Mouse (Mus musculus) neural tube, embryonic 10.5 days (tissue): ENCODE data around the gene Erf.

Experiments
- DNase-seq: peaks from one replicate; pipeline ENCODE4 v3.0.0-alpha.2; 2017; ENCODE audit warnings: low spot score; ENCODE audit errors: extremely low spot score

Gene Erf

DNA sequence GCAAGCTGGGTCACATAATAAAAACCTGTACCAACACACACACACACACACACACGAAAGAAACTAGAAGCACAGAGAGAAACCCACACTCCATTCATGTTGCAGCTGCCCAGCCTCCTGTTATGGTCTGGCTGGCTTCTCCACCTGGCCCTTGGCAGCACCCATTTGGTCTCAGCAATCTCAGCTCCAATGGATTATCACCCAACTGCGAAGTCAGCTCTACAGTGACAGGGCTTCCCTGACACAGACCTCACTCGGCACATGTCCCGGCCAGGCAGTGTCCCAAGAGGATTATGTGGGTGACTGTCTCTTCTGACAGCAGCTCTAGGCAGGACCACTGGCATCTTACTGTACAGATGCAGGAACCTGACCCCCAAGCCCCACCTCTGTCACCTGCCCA, 40.1 kb downstream of the Erf start:
- no peak for DNase-seq

DNA sequence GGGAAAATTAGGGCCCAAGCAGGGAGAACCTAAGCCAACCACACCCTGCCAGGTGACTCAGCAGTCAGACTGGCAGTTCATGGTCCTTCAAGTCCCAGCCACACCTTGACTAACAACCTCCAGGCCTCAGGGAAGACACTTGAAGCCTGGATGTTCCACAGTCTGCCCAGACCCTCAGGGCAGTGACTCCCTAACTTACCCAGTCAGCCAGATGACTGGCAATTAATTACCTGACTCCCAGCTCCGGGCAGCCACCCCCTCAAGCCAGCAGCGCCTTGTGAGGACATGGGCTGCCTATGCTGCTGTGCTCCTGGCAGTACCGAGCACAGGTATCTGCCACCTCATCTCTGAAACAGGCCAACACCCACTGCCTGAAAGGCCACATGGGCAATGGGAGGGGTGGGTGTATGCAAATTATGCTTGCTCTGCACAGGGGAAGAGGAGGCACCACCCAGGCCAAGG, 41.4 kb downstream of the Erf start:
- DNase-seq, result no peak

DNA sequence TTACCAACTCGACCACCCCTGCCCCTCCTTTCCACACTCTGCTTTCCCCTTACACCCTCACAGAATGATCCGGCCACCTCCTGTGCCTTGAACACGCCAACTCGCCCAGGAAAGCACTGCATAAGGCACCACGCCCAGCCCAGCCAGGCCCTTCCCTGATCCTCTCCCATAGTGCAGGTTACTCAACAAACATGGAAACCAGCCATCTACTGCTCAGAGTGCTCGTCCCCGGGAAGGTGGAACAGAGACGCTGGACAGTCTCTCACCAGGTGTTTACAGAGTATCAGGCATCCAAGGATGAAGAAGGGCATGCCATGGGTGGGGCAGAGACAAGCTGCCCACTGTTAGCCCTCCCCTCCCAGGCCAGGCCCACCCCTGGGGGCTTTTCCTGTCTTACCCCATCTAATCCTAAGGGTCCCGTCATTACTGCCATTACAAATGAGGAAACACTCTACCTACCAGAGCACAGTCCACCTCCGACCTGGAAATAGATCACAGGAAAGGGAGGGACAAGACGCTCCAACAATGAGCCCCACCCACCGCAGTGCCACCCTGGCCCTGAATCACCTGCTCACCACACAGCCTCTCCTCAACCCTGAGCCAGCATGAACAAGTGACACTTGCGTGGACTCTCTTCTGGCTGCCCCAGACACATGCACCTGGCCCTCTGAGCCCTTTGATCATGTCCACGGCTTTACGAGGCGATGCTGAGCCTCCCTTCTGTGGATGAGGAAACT, 44.3 kb downstream of the Erf start:
- no peak for DNase-seq

DNA sequence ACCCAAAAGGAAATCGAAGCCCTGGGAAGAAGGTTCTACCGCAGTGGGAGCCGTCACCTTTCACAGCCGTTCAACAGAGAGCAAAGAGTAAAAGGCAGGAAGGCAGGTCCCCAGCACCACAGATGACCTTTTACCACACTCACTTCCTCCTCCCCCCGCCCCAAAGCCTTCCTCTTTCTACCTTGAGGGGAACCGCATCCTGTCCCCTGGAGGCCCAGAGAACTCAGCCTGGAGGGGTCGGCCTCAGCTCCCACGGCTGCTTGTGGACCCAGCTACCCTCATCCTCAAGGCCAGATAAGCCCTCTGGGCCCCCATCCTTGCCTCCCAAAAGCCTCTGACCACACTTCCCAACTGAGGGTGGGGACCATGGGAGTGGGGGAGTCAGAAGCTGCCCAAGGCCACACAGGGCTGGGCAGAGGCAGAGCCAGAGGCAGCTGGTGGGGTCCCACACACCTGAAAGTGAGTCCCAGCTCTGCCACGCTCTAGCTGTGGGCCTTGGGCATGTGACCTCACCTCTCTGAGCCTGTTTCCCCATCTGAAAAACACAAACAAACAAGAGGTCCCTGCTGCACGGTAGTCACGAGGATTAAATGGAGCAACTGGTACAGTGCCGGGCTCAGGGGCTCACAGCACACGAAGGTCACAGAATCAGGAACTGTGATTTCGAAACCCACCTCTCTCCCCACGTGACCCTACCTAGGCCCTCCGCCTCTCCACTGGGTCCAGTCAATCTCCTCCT, 45.0 kb downstream of the Erf start:
- DNase-seq, result no peak

DNA sequence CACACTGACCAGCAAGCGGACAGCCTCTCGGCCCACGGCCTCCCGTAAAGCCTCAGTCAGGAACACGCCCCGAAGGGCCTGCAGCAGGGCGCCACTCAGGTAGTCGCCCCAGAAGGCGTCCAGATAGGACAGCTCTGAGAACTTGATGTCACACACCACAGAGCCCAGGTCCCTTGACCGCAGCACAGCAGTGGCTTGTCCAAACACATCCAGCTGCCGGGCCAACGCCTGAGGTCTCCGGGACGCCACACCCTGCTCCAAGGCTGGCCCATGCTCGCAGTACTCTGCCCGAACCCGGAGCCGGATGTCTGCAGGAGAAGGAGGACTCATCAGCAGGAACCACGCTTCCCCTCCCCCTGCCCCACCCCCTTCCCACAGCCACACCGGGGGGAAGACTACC, 46.9 kb downstream of the Erf start:
- no peak for DNase-seq

DNA sequence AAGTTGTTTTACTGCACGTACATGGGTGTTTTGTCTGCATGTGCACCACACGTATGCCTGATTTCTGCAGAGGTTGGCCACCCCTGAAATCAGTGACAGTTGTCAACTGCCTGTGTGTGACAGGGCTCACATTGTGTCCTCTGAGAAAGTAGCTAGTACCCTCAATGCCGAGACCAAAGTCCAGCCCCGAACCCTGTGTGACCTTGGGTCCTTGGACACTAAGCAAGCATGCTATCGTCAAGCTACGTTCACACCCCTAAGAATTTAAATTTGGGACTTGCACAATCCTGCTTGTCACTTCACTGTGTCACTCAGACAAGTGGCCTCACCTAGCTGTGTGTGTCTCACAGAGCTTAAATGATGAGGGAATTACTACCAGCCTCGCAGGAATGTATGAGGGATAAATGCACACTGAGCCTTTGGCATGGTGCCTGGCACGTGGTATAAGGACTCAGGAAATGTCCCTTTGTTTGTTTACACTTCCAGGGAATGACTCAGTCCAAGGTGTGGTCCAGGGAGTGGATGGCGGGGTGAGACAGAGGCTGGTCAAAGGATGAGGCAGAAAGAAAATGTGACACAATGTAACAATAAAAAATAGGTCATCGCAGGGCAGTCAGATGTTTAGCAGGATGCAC, 53.1 kb downstream of the Erf start:
- DNase-seq, result no peak

DNA sequence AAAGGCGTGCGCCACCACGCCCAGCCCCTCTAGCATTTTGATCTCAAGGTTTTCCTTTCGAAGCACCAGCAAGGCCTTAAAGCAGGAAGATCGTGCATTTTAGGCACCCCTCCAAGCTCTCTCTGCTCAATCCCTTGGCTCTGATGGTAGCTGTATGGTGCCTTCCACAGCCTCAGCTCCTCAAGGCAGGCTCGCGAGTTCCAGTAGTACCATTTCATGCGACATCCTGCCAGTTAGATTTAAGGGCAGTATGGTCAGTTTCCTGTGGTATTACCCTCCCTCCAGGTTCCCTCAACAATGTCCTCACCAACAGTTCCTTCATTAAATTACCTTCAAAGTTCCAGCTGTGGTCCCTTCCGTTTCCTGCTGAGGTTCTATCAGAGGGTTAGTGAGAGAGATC, 54.5 kb downstream of the Erf start:
- DNase-seq, result no peak

DNA sequence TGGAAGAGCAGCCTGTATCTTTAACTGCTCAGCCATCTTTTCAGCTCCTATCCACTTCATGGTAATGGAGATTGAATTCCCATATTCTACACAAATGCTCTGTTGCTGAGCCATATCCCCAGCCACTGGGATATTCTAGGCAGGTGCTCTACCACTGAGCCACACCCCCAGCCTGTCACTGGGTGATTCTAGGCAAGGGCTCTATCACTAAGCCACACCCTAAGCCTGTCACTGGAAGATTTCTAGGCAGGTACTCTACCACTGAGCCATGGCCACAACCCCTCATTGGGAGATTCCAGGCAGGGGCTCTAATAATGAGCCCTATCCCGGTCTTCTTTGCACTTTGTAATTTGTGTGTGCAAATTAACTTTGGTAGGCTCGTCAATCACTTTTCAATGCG, 55.4 kb downstream of the Erf start:
- DNase-seq, result no peak
